Mouse (Mus musculus) small intestine, adult 2 months (tissue): ENCODE results near the gene Hist1h2bj.
"Not testable (repeated sequence)": the region's sequence is repeated elsewhere in the genome, so short reads cannot be mapped to it uniquely, and the experiment has no call there.

Source experiments
- CTCF ChIP-seq: fragments of 200-500 bp; IDR thresholded peaks from 2 replicates; pipeline ENCODE4 v1.5.1; 2012; ENCODE audit warnings: low read depth, mild to moderate bottlenecking, control low read depth, inconsistent platforms, low read length, moderate library complexity, mixed read lengths; ENCODE audit not compliant: insufficient replicate concordance, insufficient read length; ENCODE audit errors: extremely low read depth
- POLR2A ChIP-seq: fragments of 200-500 bp; IDR thresholded peaks from 2 replicates; pipeline ENCODE4 v1.6.1; 2012; ENCODE audit warnings: low read depth, mild to moderate bottlenecking, control low read depth, inconsistent platforms, low read length, moderate library complexity

DNA sequence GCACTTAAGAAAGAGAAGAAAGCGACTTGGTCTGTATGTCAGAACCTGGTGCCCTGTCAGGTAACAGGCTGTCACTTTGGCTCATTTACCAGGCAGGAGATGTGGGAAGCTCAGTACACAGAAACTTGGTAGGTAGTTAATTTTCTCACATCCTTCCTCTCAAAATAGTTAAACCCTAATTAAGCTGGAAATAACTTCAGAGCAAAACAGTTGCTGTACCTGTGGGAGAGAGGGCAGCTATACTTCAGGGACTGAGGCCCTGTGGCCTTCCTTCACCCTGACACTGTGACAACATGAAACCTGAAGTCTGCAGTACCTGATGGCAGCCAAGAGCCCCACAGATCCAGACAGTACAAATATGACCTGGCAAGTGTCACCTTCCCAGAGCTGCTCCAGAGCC, 41.1 kb downstream of the Hist1h2bj start, which contains the start of gene Vmn1r188:
- TF ChIP-seq CTCF, POLR2A: not testable (repeated sequence)
